ENCODE assay signal across 24 mouse cellular contexts in the genomic region with DNA sequence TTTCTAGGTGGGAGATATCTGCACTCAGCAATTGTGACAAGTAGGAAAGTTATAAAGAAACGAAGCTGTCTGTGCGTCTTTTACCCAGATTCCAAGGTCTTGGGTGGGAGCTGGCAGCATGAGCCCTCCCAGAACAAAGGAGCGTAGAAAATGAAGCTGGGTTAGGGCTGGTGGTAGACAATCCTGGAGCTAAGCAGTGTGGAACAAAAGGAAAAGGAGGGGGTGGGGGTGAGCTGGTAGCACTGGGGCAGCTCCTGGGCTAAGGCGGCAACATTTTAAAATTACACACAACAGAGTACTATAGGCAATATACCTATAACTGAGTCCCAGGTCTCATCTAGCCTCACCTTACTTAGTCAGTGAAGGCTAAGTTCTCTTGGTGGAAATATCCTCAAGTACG.
"Had no signal": no experiment of that assay in that cellular context is flagged by ENCODE, and none has a peak within 500 bp of the region (broad histone marks: within the 10 kb centered on the region; RNA-seq: fewer than 3 reads in every experiment).

No protein-coding gene starts in this region.

- H3K27ac ChIP-seq: heart, embryonic 10.5 days; hindbrain, embryonic 13.5 days; hindbrain, embryonic 15.5 days; hindbrain, postnatal 0 days; kidney, embryonic 15.5 days; kidney, postnatal 0 days; limb, embryonic 13.5 days; limb, embryonic 15.5 days had no signal

- H3K9me3 ChIP-seq: heart, embryonic 10.5 days; heart, embryonic 12.5 days; hindbrain, embryonic 13.5 days; hindbrain, embryonic 15.5 days; kidney, embryonic 15.5 days; limb, embryonic 13.5 days; limb, embryonic 15.5 days had no signal

- H3K36me3 ChIP-seq: heart, embryonic 10.5 days; heart, embryonic 12.5 days; hindbrain, embryonic 13.5 days; hindbrain, embryonic 15.5 days; kidney, embryonic 15.5 days; limb, embryonic 13.5 days; limb, embryonic 15.5 days had no signal

- H3K27me3 ChIP-seq: heart, embryonic 12.5 days; hindbrain, embryonic 13.5 days; hindbrain, embryonic 15.5 days; kidney, embryonic 15.5 days; limb, embryonic 13.5 days; limb, embryonic 15.5 days had no signal

- H3K4me3 ChIP-seq: heart, embryonic 10.5 days; heart, embryonic 12.5 days; hindbrain, embryonic 13.5 days; hindbrain, embryonic 15.5 days; kidney, embryonic 15.5 days; limb, embryonic 13.5 days; limb, embryonic 15.5 days had no signal

- ATAC-seq: forebrain, postnatal 0 days; hindbrain, postnatal 0 days; intestine, embryonic 16.5 days had no signal

- DNase-seq: forebrain, postnatal 0 days; gastrocnemius, postnatal 14 days; gastrocnemius, postnatal 36 days; heart, adult 18-20 months; heart, postnatal 10 days; heart, postnatal 36 days; kidney, adult 11 months; kidney, adult 2 months; kidney, adult 9 months; kidney, postnatal 14 days; kidney, postnatal 36 days; layer of hippocampus, adult 9-11 months; layer of hippocampus, postnatal 36 days; left cerebral cortex, postnatal 4 days had no signal

- H3K4me1 ChIP-seq: heart, embryonic 10.5 days; hindbrain, embryonic 13.5 days; hindbrain, embryonic 15.5 days; kidney, embryonic 15.5 days; limb, embryonic 13.5 days; limb, embryonic 15.5 days had no signal

- H3K4me2 ChIP-seq: heart, embryonic 12.5 days; hindbrain, embryonic 13.5 days; hindbrain, embryonic 15.5 days; kidney, embryonic 15.5 days; limb, embryonic 13.5 days; limb, embryonic 15.5 days had no signal

- H3K9ac ChIP-seq: forebrain, postnatal 0 days; heart, embryonic 12.5 days; hindbrain, embryonic 13.5 days; hindbrain, embryonic 15.5 days; kidney, embryonic 15.5 days; limb, embryonic 13.5 days; limb, embryonic 15.5 days had no signal
